Mouse (Mus musculus): Measurements from ENCODE around the gene Tmem210.

The Tmem210 gene

DNA sequence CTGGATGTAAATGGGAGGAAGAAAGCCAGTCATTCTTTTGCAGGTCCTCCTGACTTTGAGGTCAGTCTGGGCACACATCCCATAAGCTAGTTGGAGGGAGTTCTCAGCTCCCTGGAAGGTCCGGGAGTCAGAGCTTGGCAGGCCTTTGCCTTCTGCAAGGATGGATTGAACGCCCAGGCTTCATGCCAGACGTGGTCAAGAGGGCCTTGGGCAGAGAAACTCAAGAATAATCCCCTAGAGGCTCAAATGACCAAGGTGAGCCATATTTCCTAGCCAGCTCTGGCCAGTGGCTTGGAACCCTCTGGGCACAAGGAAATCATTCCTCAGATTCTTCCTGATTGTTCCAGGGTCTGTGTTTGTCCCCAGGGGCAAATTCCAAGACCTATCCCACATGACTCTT lies 23.1 kb upstream of the Tmem210 start:
- DNase-seq (ENCODE audit: low read depth, low spot score): no peak

DNA sequence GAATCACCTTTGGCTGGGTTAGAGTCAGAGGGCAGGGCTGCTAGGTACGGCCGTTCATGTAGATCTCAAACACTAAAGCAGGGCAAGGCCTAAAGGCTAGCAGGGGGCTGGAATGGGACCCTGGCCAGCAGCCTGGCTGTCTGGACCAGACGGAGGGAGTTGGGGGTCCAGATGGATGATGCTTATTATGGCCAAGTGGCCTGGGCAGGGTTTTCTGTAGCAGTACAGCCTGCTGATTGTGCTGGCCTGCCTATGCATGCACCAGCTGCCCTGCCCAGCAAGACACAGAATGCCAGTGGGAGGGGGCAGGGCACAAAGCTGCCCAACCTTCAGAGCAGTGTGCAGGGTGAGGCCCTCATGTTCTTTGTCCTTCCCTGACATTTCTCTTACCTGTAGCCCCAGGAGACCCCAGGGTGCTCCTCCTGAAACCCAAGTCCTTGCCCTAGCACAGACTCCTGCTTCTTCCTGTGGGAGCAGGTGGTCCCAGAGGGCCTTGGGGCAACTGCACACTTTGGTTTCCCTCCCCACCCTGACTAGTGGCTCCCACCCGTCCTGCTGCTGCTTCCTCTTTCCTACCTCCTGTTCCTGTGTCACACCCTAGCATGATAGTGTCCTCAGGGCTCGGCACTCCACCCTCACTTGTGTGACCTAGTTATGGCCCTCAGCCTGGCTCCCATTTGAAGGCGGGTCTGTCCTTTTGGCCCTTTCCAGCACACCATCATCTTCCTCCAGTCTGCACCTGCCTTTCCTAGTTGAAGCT lies 21.9 kb upstream of the Tmem210 start:
- DNase-seq (ENCODE audit: low read depth, low spot score): no peak

DNA sequence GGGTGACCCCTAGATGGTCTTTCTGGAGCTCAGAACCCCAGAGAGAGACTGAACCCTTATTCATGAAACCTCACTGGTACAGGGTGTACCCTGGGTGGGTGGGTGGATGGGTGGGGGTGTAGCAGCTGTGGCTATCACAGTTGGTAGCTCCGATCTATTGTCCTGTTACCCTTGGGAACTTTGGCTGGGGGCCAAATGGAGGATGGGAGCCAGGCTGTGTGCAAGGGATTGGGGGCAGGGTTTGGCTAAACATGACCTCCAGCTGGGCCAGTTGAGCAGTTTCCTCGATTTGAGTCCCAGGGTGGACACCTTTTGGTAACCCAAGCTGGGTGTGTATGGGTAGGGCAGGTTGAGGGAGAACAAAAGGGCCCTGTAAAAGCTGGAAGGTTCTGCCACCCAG lies 21.2 kb upstream of the Tmem210 start:
- no peak for DNase-seq (ENCODE audit: low read depth, low spot score)

DNA sequence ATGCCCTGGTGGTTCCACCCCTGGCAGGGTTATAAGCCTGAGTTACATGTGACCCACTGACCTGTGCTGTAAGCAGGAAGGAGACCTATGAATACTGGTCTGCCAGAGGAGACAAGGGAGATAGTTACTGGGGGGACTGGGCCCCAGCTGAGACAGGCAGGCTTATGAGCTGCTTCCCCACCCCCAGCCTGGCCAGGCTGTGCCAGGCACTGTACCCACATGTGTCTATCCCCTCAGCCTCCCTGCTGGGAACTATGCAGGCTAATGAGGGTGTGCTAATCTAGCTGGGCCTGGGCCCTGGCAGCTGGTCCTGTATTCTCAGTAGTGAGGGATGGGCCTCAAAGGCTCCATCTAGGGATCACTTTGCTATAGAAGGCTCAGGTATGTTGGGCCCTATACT lies 20.7 kb upstream of the Tmem210 start:
- no peak for DNase-seq (ENCODE audit: low read depth, low spot score)

DNA sequence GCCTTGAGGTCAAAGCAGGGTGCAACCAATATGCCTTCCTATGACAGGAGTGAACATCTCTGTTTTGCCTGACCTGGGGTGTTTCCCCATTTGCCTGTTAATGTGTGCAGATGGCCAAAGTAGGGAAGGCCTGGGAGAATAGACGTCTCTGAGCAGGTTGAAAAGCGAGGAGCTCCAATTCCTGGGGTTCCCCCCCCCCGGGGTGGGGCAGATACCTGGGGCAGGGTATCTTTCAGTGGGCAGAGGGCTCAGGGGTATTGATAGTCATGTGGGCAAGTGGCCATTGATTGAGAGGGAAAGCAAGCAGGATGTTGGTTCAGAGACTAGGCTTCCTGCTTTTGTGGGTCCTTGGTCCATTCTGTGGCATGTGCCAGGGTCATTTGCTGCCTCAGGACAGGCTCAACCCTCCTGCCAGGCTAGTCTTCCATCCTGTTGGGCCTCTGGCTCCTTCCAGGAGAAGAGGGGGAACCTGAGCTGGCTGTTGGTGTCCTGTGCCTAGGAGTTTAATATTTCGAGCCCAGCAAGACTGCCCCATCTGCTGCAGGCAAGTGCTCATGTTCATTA lies 20.1 kb upstream of the Tmem210 start:
- DNase-seq (ENCODE audit: low read depth, low spot score): no peak

DNA sequence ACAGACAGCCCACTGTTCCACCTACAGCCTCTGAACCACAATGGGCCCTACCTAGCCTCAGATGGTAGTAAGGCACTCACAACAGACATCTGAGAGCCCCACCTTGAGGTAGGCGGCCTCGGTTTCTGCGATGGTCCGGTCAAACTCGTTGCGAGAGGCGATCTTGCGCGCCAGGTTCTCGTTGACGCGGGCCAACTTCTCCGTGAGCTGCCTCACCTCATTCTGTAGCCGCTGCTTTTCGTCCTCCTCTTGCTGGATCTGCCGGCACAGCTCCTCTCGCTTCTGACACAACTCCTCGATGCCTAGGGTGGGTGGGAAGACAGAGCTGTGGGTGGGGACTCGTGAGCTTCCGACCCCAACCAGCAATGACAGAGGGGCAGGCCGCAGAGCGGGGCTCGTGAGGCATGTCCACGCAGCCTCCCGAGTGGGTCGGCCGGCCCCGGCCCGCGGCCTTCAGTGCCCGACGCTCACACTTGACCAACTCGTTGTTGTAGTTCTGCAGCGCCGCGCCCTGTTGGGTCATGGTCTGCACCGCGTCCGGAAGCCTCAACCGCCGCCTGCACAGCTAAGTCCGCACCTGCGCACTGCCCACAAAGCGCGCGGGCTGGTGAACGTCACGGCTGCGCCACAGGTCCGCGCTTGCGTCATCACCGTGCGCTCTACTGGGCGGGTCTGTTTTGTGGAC lies 16.0 kb upstream of the Tmem210 start, which contains the start of the genes Ssna1 and Anapc2:
Ssna1 (minus strand) TSS at position 612 of the 685 bp plus-strand sequence.
Anapc2 (plus strand) TSS at position 652 of the 685 bp plus-strand sequence.
- peak; percentile 99 for DNase-seq (ENCODE audit: low read depth, low spot score)

DNA sequence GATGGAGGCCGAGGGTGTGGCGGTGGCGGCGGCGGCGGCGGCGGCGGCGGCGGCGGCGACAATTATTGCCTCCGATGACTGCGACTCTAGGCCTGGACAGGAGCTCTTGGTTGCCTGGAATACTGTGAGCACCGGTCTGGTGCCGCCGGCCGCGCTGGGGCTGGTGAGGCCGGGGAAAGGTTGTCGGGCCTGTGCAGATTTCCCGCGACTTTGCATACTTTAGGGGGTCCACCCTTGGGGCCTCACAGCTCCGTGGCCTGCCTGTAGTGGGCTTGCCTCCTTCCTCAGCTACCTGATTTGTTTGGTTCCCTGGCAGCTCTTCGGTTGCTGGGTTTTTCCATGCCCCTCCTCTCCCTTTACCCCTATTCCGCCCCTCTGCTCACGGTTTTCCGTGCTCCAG lies 15.4 kb upstream of the Tmem210 start:
- no peak for DNase-seq (ENCODE audit: low read depth, low spot score)

DNA sequence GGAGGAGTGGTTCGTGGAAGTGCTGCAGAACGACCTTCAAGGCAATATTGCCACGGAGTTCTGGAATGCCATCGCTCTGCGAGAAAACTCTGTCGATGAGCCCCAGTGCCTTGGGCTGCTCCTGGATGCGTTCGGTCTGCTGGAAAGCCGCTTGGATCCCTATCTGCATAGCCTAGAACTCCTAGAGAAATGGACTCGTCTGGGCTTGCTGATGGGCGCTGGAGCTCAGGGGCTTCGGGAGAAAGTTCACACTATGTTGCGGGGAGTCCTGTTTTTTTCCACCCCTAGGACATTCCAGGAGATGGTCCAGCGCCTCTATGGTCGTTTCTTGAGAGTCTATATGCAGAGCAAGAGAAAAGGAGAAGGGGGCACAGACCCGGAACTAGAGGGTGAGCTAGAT lies 14.9 kb upstream of the Tmem210 start:
- no peak for DNase-seq (ENCODE audit: low read depth, low spot score)

DNA sequence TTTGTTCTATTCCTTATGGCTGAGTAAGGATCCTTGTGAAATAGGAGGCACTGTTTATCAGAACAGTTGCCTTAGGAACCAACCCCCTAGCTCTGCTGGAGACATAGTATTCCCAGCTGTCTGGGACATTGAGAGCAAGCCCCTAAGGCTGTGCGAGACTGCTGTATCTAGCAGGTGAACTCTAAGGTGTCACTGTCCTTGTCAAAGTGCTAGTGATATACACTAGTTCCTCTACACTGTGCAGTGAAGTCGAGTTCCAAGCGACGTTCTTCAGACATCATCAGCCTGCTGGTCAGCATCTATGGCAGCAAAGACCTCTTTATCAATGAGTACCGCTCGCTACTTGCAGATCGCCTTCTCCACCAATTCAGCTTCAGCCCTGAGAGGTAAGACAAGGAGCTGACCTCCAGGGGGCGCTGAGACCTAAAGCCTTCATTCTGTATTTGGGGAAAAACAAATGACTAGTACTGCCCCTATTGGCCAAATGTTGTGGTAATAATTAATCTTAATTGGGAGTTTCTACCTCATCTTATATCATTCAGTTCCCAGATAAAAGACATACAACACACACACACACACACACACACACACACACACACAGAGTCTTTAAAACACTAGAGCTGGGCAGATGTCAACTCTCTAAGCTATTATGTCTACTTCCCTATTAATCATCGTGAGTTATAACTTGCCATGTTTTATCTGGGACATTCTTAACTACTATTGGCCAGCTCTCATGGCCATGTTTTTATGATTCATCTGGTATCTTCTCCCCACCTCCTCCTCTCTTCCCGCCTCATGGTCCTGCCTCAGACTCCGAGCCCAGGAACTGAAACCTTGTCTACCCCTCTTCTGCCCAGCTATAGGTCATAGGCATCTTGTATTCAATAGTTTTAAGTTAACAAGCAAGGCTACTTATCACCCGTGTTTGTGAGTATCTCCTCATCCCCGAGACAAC lies 8.7 kb upstream of the Tmem210 start:
- peak; percentile 89 for DNase-seq (ENCODE audit: low read depth, low spot score)

DNA sequence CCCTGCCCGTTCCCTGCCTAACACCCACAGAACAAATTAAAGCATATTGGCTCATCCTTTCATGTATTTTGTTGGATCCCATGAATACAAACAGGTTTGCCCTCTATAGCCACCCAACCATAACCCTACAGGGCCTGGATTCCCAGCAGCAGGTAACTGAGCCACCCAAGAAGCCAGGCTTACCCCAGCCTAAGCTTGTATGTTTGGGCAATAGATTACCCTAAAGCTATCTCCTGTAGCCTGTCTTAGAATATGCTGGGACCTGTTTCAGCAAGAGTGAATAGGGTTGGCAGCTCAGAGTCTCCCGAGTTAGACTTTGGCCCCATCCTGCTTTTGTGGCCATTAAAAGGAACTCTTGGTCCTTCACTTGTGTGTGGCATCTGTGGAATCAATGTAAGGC lies 2.4 kb upstream of the Tmem210 start:
- DNase-seq (ENCODE audit: low read depth, low spot score): no peak

DNA sequence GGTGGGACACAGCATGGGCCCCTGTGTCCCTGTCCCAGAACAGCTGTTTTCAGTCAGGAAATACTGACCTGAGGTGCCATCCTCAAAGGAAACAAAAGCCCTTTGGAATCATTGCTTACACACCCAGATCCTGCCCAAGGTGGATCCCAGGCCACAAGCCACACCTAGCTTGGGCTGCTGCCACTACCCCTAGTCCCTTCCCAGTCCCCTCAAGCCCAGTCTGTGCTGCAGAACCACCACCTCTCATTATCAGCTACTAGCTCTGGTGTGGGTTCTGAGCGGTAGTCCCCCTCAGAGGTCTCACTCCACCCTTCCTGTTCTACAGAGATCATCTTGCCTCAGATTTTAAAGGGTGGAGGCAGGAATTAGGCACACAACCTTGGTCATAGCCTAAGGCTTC lies 1.6 kb upstream of the Tmem210 start:
- DNase-seq (ENCODE audit: low read depth, low spot score): no peak

DNA sequence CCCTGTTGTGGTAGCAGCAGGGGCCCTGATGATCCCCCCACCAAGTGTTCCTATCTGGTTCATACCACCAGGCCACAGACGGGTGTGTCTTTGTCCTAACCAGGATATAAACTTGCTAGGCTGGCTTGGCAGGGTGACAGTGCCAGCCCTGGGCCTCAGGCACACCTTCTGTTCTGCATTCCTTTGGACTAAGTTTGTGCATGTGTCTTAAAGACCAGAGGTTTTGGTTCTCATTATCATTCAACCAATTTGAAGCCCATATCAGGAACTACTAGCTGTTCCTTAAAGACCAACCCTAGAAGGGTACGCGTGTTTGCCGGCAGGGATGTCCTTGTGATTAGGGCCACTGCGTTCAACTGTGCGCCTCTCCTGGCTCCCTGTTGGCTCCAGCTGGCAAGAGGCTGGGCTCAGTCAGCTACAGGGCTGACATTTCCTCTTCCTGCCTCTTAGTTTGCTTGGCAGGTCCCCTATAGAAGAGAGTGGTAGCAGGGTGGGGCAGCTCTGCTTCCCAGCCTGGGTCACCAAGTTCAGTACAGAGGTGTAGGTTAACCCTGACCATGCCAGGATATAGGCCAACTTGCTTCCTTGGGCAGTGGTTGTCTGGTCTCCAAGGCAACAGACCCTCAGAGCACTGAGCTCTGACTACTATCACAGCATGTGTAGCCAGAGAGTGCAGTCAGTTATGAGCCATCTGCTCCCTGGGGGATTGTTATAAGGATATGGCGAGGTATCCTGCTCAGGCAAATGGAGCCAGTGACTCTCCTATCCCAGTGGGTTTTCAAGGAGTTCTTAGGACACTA lies 908 bp upstream of the Tmem210 start:
- no peak for DNase-seq (ENCODE audit: low read depth, low spot score)

DNA sequence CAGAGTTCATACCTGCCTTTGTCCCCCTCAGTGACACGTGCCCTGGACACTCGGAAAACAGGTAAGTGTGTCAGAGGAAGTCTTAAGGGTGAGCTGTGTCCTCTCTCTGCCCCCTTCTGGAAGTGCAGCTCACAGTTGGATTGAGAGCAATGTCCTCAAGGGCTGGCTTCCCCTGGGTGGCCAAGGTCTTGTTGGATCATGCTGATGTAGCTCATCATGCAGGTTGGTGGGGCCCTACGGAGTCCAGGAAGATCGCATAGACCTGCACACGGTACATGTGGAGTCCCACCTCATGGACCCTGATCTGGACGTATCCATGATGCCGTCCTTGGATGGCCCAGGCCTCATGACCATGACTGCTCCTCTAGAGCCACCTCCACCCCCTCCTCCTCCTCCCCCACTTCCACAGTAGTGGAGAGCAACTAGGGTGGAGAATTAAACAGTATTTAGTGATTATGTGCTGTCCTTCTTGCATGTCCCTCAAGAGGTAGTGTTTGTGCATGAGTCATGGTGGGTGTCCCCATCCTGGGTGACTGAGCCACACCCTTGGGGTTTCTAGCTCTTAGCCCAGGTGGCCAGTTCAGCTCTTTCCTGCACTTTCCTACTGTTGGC lies 895 bp downstream of the Tmem210 start:
- no peak for DNase-seq (ENCODE audit: low read depth, low spot score)

DNA sequence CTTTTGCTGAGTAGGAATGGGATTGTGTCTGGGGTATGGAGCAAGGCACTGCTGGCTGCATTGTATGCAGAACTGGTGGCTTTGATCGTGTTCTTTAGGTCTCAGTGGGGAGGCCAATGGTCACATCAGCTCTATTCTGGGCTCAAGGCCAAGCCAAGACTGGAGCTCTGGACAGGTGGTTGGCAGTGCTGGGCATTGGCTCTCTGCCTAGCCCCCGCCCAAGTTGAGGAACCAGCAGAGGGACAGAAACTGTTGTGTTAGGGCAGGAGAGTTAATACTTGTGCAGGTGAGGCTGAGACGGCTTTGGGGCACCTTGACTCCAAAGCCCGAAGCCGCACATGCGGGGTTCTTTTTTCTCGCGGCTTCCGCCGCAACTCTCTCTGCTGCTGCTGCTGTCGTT lies 1.7 kb downstream of the Tmem210 start, which contains the start of gene Lrrc26:
Lrrc26 (plus strand) TSS at position 265 of the 400 bp plus-strand sequence.
- no peak for DNase-seq (ENCODE audit: low read depth, low spot score)

DNA sequence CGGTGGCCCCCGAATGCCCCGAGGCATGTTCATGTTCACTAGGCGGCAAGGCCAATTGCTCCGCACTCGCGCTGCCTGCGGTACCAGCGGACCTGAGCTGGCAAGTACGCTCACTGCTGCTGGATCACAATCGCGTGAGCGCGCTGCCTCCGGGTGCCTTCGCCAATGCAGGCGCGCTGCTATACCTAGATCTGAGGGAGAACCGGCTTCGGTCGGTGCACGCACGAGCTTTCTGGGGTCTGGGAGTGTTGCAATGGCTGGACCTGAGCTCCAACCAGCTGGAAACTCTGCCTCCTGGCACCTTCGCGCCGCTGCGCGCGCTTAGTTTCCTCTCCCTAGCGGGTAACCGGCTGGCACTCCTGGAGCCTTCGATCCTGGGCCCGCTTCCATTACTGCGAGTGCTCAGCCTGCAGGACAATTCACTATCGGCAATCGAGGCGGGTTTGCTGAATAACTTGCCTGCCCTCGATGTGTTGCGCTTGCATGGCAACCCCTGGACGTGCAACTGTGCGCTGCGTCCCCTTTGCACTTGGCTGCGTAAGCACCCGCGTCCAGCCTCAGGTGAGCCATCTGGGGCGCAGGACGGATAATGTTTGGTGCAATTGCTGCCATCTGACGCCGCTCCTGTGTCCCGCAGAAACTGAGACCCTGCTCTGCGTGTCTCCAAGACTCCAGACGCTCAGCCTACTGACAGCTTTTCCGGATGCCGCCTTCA lies 2.3 kb downstream of the Tmem210 start:
- DNase-seq (ENCODE audit: low read depth, low spot score): no peak

DNA sequence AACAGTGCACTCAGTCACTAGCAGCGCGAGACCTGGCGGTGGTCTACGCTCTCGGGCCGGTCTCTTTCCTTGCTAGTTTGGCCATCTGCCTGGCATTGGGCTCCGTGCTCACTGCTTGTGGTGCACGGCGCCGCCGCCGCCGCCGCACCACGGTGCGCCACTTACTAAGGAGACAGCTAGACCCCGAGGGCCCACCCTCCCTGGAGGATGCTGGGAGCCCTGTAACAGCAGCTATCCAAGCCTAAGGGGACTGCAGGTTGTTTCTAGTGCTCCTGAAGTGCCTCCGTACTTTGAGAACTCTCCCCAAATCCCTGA lies 2.8 kb downstream of the Tmem210 start:
- no peak for DNase-seq (ENCODE audit: low read depth, low spot score)

DNA sequence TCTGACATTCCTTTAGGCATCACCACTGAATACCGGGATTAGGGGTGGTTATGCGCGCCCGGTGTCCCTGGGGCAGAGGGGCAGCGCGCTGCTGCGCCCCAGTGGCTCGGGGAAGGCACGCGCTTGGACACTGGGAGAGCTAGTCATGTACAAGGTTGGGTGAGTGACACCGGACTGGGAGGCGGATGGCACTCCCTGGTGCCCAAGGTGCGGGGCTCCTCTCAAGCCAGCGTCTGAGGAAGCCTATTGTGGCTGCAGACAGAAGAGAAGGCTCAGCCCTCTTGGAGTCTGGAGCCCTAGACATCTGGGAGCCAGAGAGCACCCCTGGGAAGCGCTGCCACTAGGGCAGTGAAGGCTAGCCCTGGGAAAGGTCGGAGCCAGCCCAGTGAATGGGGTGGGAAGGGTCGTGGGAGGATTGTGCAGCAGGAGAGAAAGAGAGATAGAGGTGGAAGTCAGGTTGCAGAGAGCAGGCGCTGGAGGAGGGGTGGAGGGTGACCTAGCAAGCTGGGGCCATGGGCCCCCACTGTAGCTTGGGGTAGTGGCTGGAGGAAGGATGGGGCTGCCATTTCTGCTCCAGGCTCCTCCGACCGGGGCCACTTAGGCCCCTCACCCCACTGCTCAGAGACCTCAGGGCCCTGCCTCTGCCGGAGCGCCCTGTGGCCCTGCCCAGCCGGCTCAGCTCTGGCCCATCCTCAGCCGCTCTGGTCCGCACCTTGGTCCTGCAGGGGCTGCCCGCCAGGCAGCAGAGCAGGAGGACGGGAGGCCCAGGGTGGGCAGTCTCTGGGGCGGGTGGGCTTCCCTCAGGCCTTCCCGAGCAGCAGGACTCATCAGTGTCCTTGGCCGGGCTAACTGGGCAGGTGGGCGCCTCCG lies 3.5 kb downstream of the Tmem210 start:
- DNase-seq (ENCODE audit: low read depth, low spot score): no peak

DNA sequence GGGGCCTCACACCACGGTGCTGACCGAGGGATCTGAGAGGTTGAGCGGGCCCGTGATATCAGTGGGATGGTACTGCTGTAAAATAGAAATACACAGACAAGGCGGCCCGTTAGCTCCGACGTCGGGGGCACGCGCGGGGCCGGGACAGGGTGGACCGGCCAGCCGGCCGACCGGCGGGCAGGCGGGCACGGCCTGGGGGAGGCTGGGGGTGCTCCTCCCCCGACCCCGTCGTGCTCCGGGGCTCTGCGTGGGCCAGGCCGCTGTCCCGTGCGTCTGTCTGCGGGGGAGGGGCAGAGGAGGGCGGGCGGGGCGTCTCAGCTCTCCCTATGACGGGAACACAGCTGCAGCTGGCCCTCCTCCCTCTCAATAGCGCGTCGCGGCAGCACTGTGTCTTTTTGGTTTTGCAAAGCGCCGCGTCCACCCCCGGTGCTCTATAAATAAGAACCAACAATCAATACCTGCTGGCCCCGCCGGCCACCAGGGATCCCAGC lies 4.2 kb downstream of the Tmem210 start:
- DNase-seq (ENCODE audit: low read depth, low spot score): peak; percentile 43

DNA sequence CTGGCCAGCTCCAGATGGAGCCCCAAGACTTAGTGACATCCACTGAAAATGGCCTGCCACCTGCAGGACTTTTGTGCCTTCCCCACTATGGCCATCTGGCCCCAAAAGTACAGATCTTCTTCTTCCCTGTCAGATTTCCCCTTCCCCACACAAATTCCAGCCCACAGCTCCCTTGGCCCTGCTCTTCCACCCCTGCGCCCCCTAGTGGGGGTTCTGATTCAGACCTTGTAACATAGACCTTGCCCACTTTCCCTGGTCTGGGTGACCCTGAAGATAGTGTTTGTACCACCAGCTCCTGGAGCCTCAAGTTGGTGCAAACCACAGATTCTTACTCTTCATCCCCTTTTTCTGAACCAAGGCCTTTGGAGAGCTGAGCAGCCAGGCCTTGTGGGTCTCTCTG lies 4.9 kb downstream of the Tmem210 start:
- DNase-seq (ENCODE audit: low read depth, low spot score): peak; percentile 80
